Mouse (Mus musculus) cerebellum, postnatal 14 days (tissue): ENCODE data around the gene Btrc.
"Not testable (repeated sequence)": the region's sequence is repeated elsewhere in the genome, so short reads cannot be mapped to it uniquely, and the experiment has no call there.

Experiments
- DNase-seq, 2 experiments: peaks; one replicate each; pipeline ENCODE4 v3.0.0; 2021; ENCODE audit warnings: mixed read lengths in 2 of 2

Btrc gene

GRCm38 (mm10) chr19:45535929-45536328, 172.4 kb downstream of the Btrc start:
- DNase-seq, result no peak

- peak; percentile 74 to 81 for DNase-seq
These were observed 174.0 kb downstream of the Btrc start for GRCm38 (mm10) chr19:45537505-45537904.

GRCm38 (mm10) chr19:45540657-45541408, 177.3 kb downstream of the Btrc start:
- DNase-seq, result peak; percentile 45 to 63

GRCm38 (mm10) chr19:45541409-45542041, 178.0 kb downstream of the Btrc start:
- peak; percentile 64 to 65 for DNase-seq

- DNase-seq, result no peak
These were observed 178.5 kb downstream of the Btrc start for GRCm38 (mm10) chr19:45542061-45542460.

GRCm38 (mm10) chr19:45544152-45544924, 180.8 kb downstream of the Btrc start:
- peak; percentile 37 to 51 for DNase-seq

GRCm38 (mm10) chr19:45544925-45545321, 181.4 kb downstream of the Btrc start:
- DNase-seq, result peak; percentile 91 to 92

GRCm38 (mm10) chr19:45548196-45548595, 184.7 kb downstream of the Btrc start:
- DNase-seq, result not testable (repeated sequence)

- DNase-seq, result no peak
These were observed 185.8 kb downstream of the Btrc start for GRCm38 (mm10) chr19:45549128-45549915.

- no peak for DNase-seq
These were observed 186.4 kb downstream of the Btrc start for GRCm38 (mm10) chr19:45549948-45550347.

- DNase-seq, result no peak
These were observed 188.7 kb downstream of the Btrc start for GRCm38 (mm10) chr19:45552187-45552586.

- no peak for DNase-seq
These were observed 190.6 kb downstream of the Btrc start for GRCm38 (mm10) chr19:45554136-45554535.

- peak; percentile 87 for DNase-seq
These were observed 196.8 kb downstream of the Btrc start, which contains the start of the genes Poll and Gm17018 for GRCm38 (mm10) chr19:45560153-45560890. Gene Poll (minus strand): TSS chr19:45560531. Gene Gm17018 (plus strand): TSS chr19:45560615.

- peak; percentile 64 to 71 for DNase-seq
These were observed 202.6 kb downstream of the Btrc start for GRCm38 (mm10) chr19:45565925-45566715.

GRCm38 (mm10) chr19:45567367-45567766, 203.8 kb downstream of the Btrc start:
- no peak for DNase-seq

- DNase-seq, result no peak
These were observed 209.5 kb downstream of the Btrc start for GRCm38 (mm10) chr19:45573033-45573432.

GRCm38 (mm10) chr19:45573861-45574267, 210.3 kb downstream of the Btrc start:
- peak; percentile 83 to 89 for DNase-seq

- no peak for DNase-seq
These were observed 210.9 kb downstream of the Btrc start for GRCm38 (mm10) chr19:45574339-45574898.

GRCm38 (mm10) chr19:45574941-45575631, 211.6 kb downstream of the Btrc start:
- no peak for DNase-seq

GRCm38 (mm10) chr19:45575632-45576001, 212.1 kb downstream of the Btrc start:
- DNase-seq, result no peak
